Comparison of ENCODE assay signal across 9 mouse cellular contexts in the genomic region with DNA sequence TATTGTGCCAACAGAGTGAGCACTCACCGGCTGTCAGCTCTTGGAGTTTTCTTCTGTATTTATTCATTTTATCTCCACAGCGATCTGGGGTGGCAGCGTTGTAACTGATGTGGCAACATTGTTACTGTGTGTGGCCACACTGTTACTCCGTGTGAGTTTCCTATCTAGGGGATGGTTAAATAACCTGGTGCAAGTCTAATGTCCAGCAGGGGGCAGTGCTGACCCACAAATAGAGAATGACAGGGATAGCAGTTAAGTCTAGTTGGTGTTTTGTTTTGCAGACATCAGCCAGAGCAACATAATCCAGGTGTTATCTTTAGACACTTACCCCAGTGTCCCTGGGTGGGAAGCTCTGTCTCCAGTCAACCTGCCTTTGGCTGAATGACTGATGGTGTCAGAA. TPM values are rescaled to one million over a fixed set of nuclear protein-coding genes. Genes with fewer than 3 reads are reported as not detected.
DNase-seq lines count a peak whose midpoint lies in the region; ATAC-seq lines count a peak whose summit lies in the region.
"Had no signal": no experiment of that assay in that cellular context is flagged by ENCODE, and none has a peak within 500 bp of the region (broad histone marks: within the 10 kb centered on the region; RNA-seq: fewer than 3 reads in every experiment).

No protein-coding gene starts in this region.

- intact Hi-C loops in left cerebral cortex, postnatal 36 days (cut with DNase I) = loop anchor here (2.0 kb wide), 1 partner anchor 514 kb away; no protein-coding TSS in a partner anchor

- ATAC-seq in liver, embryonic 12.5 days = no peak
- peak; percentile 90 for ATAC-seq in inflammation-experienced regulatory T-cells, adult 6 months

- no peaks in the 10 kb centered on the region for H3K36me3 ChIP-seq in liver, embryonic 12.5 days
- H3K36me3 ChIP-seq: embryonic facial prominence, embryonic 12.5 days had no signal

- no peaks in the 10 kb centered on the region for H3K4me1 ChIP-seq in liver, embryonic 12.5 days
- H3K4me1 ChIP-seq: embryonic facial prominence, embryonic 12.5 days had no signal

- peak; percentile 81 for DNase-seq in liver
- peak; percentile 84 for DNase-seq in cerebellum, adult 9-10 months
- peak; percentile 84 to 85 for DNase-seq in frontal cortex, postnatal 25 days (ENCODE audit: low spot score in 2 of 2)
- peak; percentile 75 to 80 for DNase-seq in left cerebral cortex, postnatal 36 days (ENCODE audit: low spot score in 2 of 2)
- DNase-seq in neural tube, embryonic 10.5 days (ENCODE audit: extremely low spot score, low spot score) = peak; percentile 72
- DNase-seq in telencephalon, adult 2 months (ENCODE audit: low read depth, low spot score) = peak; percentile 78

- no peak overlapping the region for H3K4me2 ChIP-seq in liver, embryonic 12.5 days
- H3K4me2 ChIP-seq: embryonic facial prominence, embryonic 12.5 days had no signal

- no peak overlapping the region for H3K9ac ChIP-seq in liver, embryonic 12.5 days
- H3K9ac ChIP-seq: embryonic facial prominence, embryonic 12.5 days had no signal

- WGBS in liver, embryonic 12.5 days (ENCODE audit: insufficient replicate concordance) = 11% methylated on average over 4 of the region's 4 CpGs

- peaks cover 23% of the 10 kb centered on the region for H3K27me3 ChIP-seq in liver, embryonic 12.5 days (replicated peaks)
- H3K27me3 ChIP-seq: embryonic facial prominence, embryonic 12.5 days had no signal

- H3K9me3 ChIP-seq in liver, embryonic 12.5 days (replicated peaks) = no peaks in the 10 kb centered on the region
- H3K9me3 ChIP-seq: embryonic facial prominence, embryonic 12.5 days had no signal

- no peak overlapping the region for H3K27ac ChIP-seq in liver, embryonic 12.5 days
- H3K27ac ChIP-seq: embryonic facial prominence, embryonic 12.5 days had no signal

- H3K4me3 ChIP-seq in liver, embryonic 12.5 days = no peak overlapping the region
- H3K4me3 ChIP-seq: embryonic facial prominence, embryonic 12.5 days had no signal

RNA-seq across cellular contexts. Expression of a gene that starts 23.1 kb away (rescaled TPM):
- polyA plus RNA-seq in liver, embryonic 12.5 days (2016; fragmentation: Nextera tagmentation; extraction: Ambion mirVana) = 47.2 and 47.9 TPM in 2 replicates
- 10 to 100 TPM; 37.4 to 47.1 (median 41.0) TPM for polyA plus RNA-seq in inflammation-experienced regulatory T-cells, adult 6 months (2017; shearing (Covaris generic))
- 100 to 1,000 TPM; 336 to 347 TPM for total RNA-seq in left cerebral cortex, postnatal 36 days (2021)

RNA-seq across cellular contexts. Expression of a gene that starts 24.3 kb away (rescaled TPM):
- not detected in 2 replicates for polyA plus RNA-seq in liver, embryonic 12.5 days (2016; fragmentation: Nextera tagmentation; extraction: Ambion mirVana)
- polyA plus RNA-seq in inflammation-experienced regulatory T-cells, adult 6 months (2017; shearing (Covaris generic)) = 100 to 1,000 TPM; 241 to 287 (median 257) TPM
- 1 to 10 TPM; 1.2 to 1.3 TPM for total RNA-seq in left cerebral cortex, postnatal 36 days (2021)

RNA-seq across cellular contexts. Expression of a gene that starts 27.4 kb away (rescaled TPM):
- polyA plus RNA-seq in liver, embryonic 12.5 days (2016; fragmentation: Nextera tagmentation; extraction: Ambion mirVana) = 0.11 TPM in 1 of 2 replicates, not detected in the other
- polyA plus RNA-seq in inflammation-experienced regulatory T-cells, adult 6 months (2017; shearing (Covaris generic)) = not detected
- total RNA-seq in left cerebral cortex, postnatal 36 days (2021) = 1 to 10 TPM; 1.1 to 2.6 TPM
- polyA plus RNA-seq: embryonic facial prominence, embryonic 12.5 days had no signal

RNA-seq across cellular contexts. Expression of a gene that starts 46.1 kb away (rescaled TPM):
- polyA plus RNA-seq in liver, embryonic 12.5 days (2016; fragmentation: Nextera tagmentation; extraction: Ambion mirVana) = 527 and 538 TPM in 2 replicates
- 100 to 1,000 TPM; 273 to 480 (median 293) TPM for polyA plus RNA-seq in inflammation-experienced regulatory T-cells, adult 6 months (2017; shearing (Covaris generic))
- total RNA-seq in left cerebral cortex, postnatal 36 days (2021) = 100 to 1,000 TPM; 579 to 668 TPM

RNA-seq across cellular contexts. Expression of a gene that starts 54.3 kb away (rescaled TPM):
- polyA plus RNA-seq in liver, embryonic 12.5 days (2016; fragmentation: Nextera tagmentation; extraction: Ambion mirVana) = 0.20 TPM in 1 of 2 replicates, not detected in the other
- polyA plus RNA-seq in inflammation-experienced regulatory T-cells, adult 6 months (2017; shearing (Covaris generic)) = under 1 TPM in 1 of 3 experiments, not detected in 2; 0.40 TPM
- total RNA-seq in left cerebral cortex, postnatal 36 days (2021) = not detected

Comparison
In these comparisons a context has a peak if more than half of its experiments do, and no peak if none do; other contexts are left out.
1. RNA of a gene that starts 24.3 kb away (polyA plus RNA-seq): 241 to 287 TPM in inflammation-experienced regulatory T-cells, adult 6 months; not detected in liver, embryonic 12.5 days; every median in the first group is over 100 times any median in the second.
2. Peak in every context shown above with its lines, with median percentiles within 50 percentile points of each other: DNase-seq.